Mouse (Mus musculus) neural tube, embryonic 11.5 days (tissue): ENCODE data around the gene Iars2. TPM values are rescaled to one million over a fixed set of nuclear protein-coding genes. Genes with fewer than 3 reads are reported as not detected.

Experiments used
- ATAC-seq: fragments of 200-750 bp; cut with Nextera tagmentation; 2 replicates; pipeline ENCODE4 v1.8.0; 2017; ENCODE audit warnings: moderate number of reproducible peaks, mild to moderate bottlenecking, moderate TSS enrichment, moderate library complexity; ENCODE audit not compliant: insufficient read depth, low FRiP score, low TSS enrichment
- DNase-seq: peaks from one replicate; pipeline ENCODE4 v3.0.0-alpha.2; 2015; ENCODE audit warnings: low spot score
- H3K27ac ChIP-seq: fragments of 300-500 bp; sonication (generic); 2 replicates; pipeline ENCODE4 v1.5.1; 2014; ENCODE audit warnings: low read depth, mild to moderate bottlenecking, low read length
- H3K27me3 ChIP-seq: fragments of 300-500 bp; sonication (generic); 2 replicates; pipeline ENCODE4 v1.6.1; 2014; ENCODE audit warnings: mild to moderate bottlenecking, low read length, mixed read lengths; ENCODE audit not compliant: control insufficient read depth, insufficient read depth
- H3K36me3 ChIP-seq: fragments of 300-500 bp; sonication (generic); 2 replicates; pipeline ENCODE4 v1.6.1; 2014; ENCODE audit warnings: mild to moderate bottlenecking, low read length, moderate library complexity, mixed read lengths; ENCODE audit not compliant: control insufficient read depth, insufficient read depth
- H3K4me1 ChIP-seq: fragments of 300-500 bp; sonication (generic); 2 replicates; pipeline ENCODE4 v1.6.1; 2014; ENCODE audit warnings: low read length, mixed read lengths; ENCODE audit not compliant: control insufficient read depth, insufficient read depth
- H3K4me2 ChIP-seq: fragments of 300-500 bp; sonication (generic); 2 replicates; pipeline ENCODE4 v1.6.1; 2014; ENCODE audit warnings: low read depth, mild to moderate bottlenecking, moderate library complexity
- H3K4me3 ChIP-seq: fragments of 300-500 bp; sonication (generic); 2 replicates; pipeline ENCODE4 v1.5.1; 2014; ENCODE audit warnings: low read depth, low read length
- H3K9ac ChIP-seq: fragments of 300-500 bp; sonication (generic); 2 replicates; pipeline ENCODE4 v1.6.1; 2014; ENCODE audit warnings: mild to moderate bottlenecking, low read length
- H3K9me3 ChIP-seq: fragments of 300-500 bp; sonication (generic); 2 replicates; pipeline ENCODE4 v1.6.1; 2016; ENCODE audit warnings: low read length; ENCODE audit not compliant: control insufficient read depth
- WGBS: fragments of 180-500 bp; shearing (Covaris S2); extraction: QIAGEN DNeasy Blood & Tissue Kit; methylation state at CpG from one replicate; pipeline ENCODE4 v1.1.7; 2014; 5-methylcytosine and 5-hydroxymethylcytosine counted together
- polyA plus RNA-seq: library from polyadenylated mRNA; unstranded; fragments of >200 nt; fragmentation: Nextera tagmentation; extraction: Ambion mirVana; gene quantifications from 2 replicates; pipeline ENCODE4 v1.2.1, GENCODE M21; 2014

Gene Iars2
- polyA plus RNA-seq, 1 experiment from 2014 or later: 27.0 TPM

GRCm38 (mm10) chr1:185256753-185257152 is 72.4 kb downstream of the Iars2 start:
- Histone ChIP-seq H3K27me3 (no peaks in the 10 kb centered on the region), H3K4me3 (no peak overlapping the region), H3K27ac (no peak overlapping the region), H3K9me3 (no peaks in the 10 kb centered on the region), H3K9ac (no peak overlapping the region), H3K36me3 (peaks cover 5% of the 10 kb centered on the region), H3K4me2 (no peak overlapping the region), H3K4me1 (no peaks in the 10 kb centered on the region)
- WGBS: 36% methylated on average over 3 of the region's 3 CpGs
- no peak for DNase-seq
- no peak for ATAC-seq

DNA sequence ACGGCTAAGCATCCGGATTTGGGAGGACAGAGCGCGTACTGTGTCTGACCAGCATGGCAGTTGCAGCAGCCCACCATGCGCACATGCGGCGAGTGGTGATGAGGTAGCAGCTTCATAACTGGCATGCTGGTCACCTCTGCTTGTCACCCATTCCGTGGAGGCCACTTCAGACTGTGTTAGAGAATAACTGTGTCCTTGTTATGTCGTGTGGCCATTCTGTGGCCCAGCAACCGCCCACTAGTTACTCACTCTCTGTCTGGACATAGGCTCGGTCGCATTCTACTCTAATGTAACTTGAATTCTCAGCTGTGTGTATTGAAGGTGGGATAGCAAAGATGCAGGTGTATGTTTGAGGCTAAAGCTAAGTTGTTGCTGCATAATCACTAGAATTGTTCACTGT is 73.9 kb downstream of the Iars2 start:
- 95% methylated on average over 12 of the region's 12 CpGs for WGBS
- Histone ChIP-seq H3K27me3 (no peaks in the 10 kb centered on the region), H3K36me3 (peaks cover 8% of the 10 kb centered on the region), H3K4me3 (no peak overlapping the region), H3K9ac (no peak overlapping the region), H3K27ac (no peak overlapping the region), H3K4me1 (no peaks in the 10 kb centered on the region), H3K9me3 (no peaks in the 10 kb centered on the region), H3K4me2 (no peak overlapping the region)
- no peak for ATAC-seq
- DNase-seq: no peak

GRCm38 (mm10) chr1:185253140-185253892 is 75.9 kb downstream of the Iars2 start:
- Histone ChIP-seq H3K9ac (no peak overlapping the region), H3K4me3 (no peak overlapping the region), H3K9me3 (no peaks in the 10 kb centered on the region), H3K27ac (no peak overlapping the region), H3K4me1 (no peaks in the 10 kb centered on the region), H3K36me3 (peaks cover 6% of the 10 kb centered on the region; the same call in 1 of the 2 replicates), H3K4me2 (no peak overlapping the region), H3K27me3 (no peaks in the 10 kb centered on the region)
- ATAC-seq (no peak), DNase-seq (no peak)
- 77% methylated on average over 12 of the region's 12 CpGs for WGBS

DNA sequence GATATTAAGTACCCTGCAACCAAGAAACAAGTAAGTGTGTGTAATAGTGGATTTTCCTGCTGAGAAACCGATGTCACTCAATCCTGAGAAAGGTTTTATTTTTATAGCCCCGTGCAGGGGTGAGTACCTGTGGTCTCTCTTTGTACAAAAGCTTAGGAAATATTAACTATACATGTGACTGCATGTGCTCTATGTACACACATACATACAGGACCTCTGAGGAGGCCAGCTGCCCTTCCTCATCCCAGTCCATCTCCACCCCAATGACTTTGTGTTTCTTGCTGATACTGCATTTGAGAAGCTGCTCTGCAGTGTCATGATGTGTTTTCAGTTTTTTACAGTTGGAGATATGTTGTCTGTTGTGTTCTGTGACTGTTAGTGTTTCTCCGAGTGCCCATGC is 76.8 kb downstream of the Iars2 start:
- H3K4me3 ChIP-seq: no peak overlapping the region
- no peaks in the 10 kb centered on the region for H3K9me3 ChIP-seq
- no peak for ATAC-seq
- H3K27me3 ChIP-seq: no peaks in the 10 kb centered on the region
- H3K9ac ChIP-seq: no peak overlapping the region
- DNase-seq: no peak
- no peak overlapping the region for H3K27ac ChIP-seq
- H3K36me3 ChIP-seq: peaks cover 8% of the 10 kb centered on the region; the same call in 1 of the 2 replicates
- H3K4me1 ChIP-seq: no peaks in the 10 kb centered on the region
- WGBS: 92% methylated on average over 3 of the region's 3 CpGs
- H3K4me2 ChIP-seq: no peak overlapping the region

- Histone ChIP-seq H3K27ac (no peak overlapping the region), H3K27me3 (no peaks in the 10 kb centered on the region), H3K4me3 (no peak overlapping the region), H3K4me1 (no peaks in the 10 kb centered on the region), H3K9ac (no peak overlapping the region), H3K36me3 (peaks cover 8% of the 10 kb centered on the region; the same call in 1 of the 2 replicates), H3K9me3 (no peaks in the 10 kb centered on the region), H3K4me2 (no peak overlapping the region)
- DNase-seq (no peak), ATAC-seq (no peak)
- WGBS: 90% methylated on average over 8 of the region's 8 CpGs
These were observed 80.5 kb downstream of the Iars2 start for GRCm38 (mm10) chr1:185248728-185249127.

DNA sequence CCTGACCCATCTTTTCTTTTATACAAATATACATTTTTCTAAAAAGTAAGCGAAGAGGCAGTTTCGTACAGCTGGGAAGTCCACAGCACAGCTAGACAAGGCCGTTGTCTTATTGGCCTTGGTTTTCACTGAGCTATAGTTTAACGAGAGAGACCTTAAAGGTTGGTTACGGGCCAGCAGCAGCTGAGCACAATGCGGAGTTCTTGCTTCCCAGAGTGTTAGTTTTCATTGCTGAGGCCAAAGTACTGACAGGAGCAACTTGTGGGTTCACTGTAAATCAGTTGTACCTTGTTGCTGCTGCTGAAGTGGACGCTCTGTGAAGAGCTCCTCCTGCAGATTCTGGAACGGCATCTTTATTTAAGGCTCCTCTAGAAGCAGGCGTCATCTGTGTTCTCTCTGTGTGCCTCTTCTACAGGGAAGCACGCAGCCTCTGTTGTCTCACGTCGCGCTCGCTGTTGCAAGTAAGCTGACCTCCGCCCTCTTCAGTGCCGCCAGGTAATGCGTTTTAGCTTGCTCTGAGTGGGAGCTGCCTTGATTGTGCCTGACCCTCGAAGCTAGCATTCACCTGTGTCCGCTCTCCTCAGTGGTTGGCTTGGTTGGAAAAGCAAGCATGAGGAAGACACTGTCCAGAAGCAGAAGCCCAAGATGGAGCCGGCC is 81.6 kb downstream of the Iars2 start:
- Histone ChIP-seq H3K27me3 (no peaks in the 10 kb centered on the region), H3K9me3 (no peaks in the 10 kb centered on the region), H3K27ac (no peak overlapping the region), H3K36me3 (peaks cover 9% of the 10 kb centered on the region; the same call in 1 of the 2 replicates), H3K9ac (no peak overlapping the region), H3K4me3 (no peak overlapping the region), H3K4me1 (no peaks in the 10 kb centered on the region), H3K4me2 (no peak overlapping the region)
- DNase-seq (no peak), ATAC-seq (no peak)
- 89% methylated on average over 20 of the region's 20 CpGs for WGBS

- no peak for DNase-seq
- no peak overlapping the region for H3K4me3 ChIP-seq
- H3K36me3 ChIP-seq: peaks cover 4% of the 10 kb centered on the region; the same call in 1 of the 2 replicates
- H3K4me2 ChIP-seq: no peak overlapping the region
- H3K9me3 ChIP-seq: no peaks in the 10 kb centered on the region
- no peak for ATAC-seq
- H3K27me3 ChIP-seq: no peaks in the 10 kb centered on the region
- H3K4me1 ChIP-seq: no peaks in the 10 kb centered on the region
- WGBS: 88% methylated on average over 7 of the region's 7 CpGs
- no peak overlapping the region for H3K9ac ChIP-seq
- no peak overlapping the region for H3K27ac ChIP-seq
These were observed 83.7 kb downstream of the Iars2 start for GRCm38 (mm10) chr1:185245456-185245855.

DNA sequence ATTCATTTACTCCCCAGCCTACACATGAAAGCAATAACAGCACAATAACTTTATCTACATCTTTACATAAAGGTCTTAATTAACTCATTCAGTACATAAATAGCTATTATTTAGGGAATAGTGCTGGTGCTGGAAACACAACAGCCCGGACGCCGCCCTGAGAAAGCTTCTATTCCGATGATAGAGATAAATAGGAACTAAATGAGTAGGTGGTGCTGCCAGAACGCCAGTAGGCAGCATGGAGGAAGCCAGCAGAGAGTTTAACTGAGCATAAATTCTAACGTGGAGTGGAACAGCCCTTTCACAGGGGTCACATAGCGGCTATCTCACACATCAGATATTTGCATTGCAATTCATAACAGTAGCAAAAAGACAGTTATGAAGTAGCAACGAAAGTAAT is 86.2 kb downstream of the Iars2 start:
- no peak for DNase-seq
- Histone ChIP-seq H3K4me2 (no peak overlapping the region), H3K4me3 (no peak overlapping the region), H3K9ac (no peak overlapping the region), H3K27me3 (no peaks in the 10 kb centered on the region), H3K9me3 (no peaks in the 10 kb centered on the region), H3K4me1 (no peaks in the 10 kb centered on the region), H3K27ac (no peak overlapping the region), H3K36me3 (peaks cover 3% of the 10 kb centered on the region; the same call in 1 of the 2 replicates)
- 89% methylated on average over 8 of the region's 8 CpGs for WGBS
- no peak for ATAC-seq

GRCm38 (mm10) chr1:185236530-185236929 is 92.7 kb downstream of the Iars2 start:
- Histone ChIP-seq H3K27ac (no peak overlapping the region), H3K36me3 (peaks cover 4% of the 10 kb centered on the region; the same call in 1 of the 2 replicates), H3K4me1 (no peaks in the 10 kb centered on the region), H3K27me3 (no peaks in the 10 kb centered on the region), H3K4me2 (no peak overlapping the region), H3K9ac (no peak overlapping the region), H3K4me3 (no peak overlapping the region), H3K9me3 (no peaks in the 10 kb centered on the region)
- DNase-seq (no peak), ATAC-seq (no peak)
- WGBS: 90% methylated on average over 4 of the region's 4 CpGs
